11 mouse cellular contexts compared by ENCODE assay signal in genomic region chr10:81344421-81345161, GRCm38 (mm10). TPM values are rescaled to one million over a fixed set of nuclear protein-coding genes. Genes with fewer than 3 reads are reported as not detected.
DNase-seq lines count a peak whose midpoint lies in the region; ATAC-seq and TF ChIP-seq lines count a peak whose summit lies in the region.
"Had no signal": no experiment of that assay in that cellular context is flagged by ENCODE, and none has a peak within 500 bp of the region (broad histone marks: within the 10 kb centered on the region; RNA-seq: fewer than 3 reads in every experiment).

No protein-coding gene starts in this region.

- H3K27ac ChIP-seq in heart, embryonic 13.5 days (replicated peaks) = no peak overlapping the region; the same call in 1 of the 2 replicates
- H3K27ac ChIP-seq: embryonic facial prominence, embryonic 13.5 days; heart, embryonic 15.5 days had no signal

- H3K27me3 ChIP-seq in heart, embryonic 13.5 days (replicated peaks) = peaks cover 50% of the 10 kb centered on the region
- no peaks in the 10 kb centered on the region for H3K27me3 ChIP-seq in Patski
- H3K27me3 ChIP-seq in splenic B cell, adult 2 months (ENCODE audit: control insufficient read depth, insufficient read depth, low read length, poor library complexity, severe bottlenecking) = no peaks in the 10 kb centered on the region

- no peak for DNase-seq in heart, postnatal 25 days (ENCODE audit: low spot score)
- peak; percentile 48 for DNase-seq in lung, postnatal 10 days
- no peak for DNase-seq in lung, postnatal 14 days
- DNase-seq in Patski (ENCODE audit: low read depth, low spot score) (peak; percentile 62), adipocyte (ENCODE audit: low spot score) (no peak)
- DNase-seq in splenic B cell, adult 2 months (ENCODE audit: low read depth, low spot score) = peak; percentile 79
- DNase-seq: kidney, adult 9 months had no signal

- no peaks in the 10 kb centered on the region for H3K9me3 ChIP-seq in heart, embryonic 13.5 days
- H3K9me3 ChIP-seq: embryonic facial prominence, embryonic 13.5 days; heart, embryonic 15.5 days had no signal

- no peak overlapping the region for H3K4me3 ChIP-seq in heart, embryonic 13.5 days

- H3K9ac ChIP-seq in heart, embryonic 13.5 days = peak overlapping the region; percentile 37; the same call in 1 of the 2 replicates
- H3K9ac ChIP-seq: embryonic facial prominence, embryonic 13.5 days; heart, embryonic 15.5 days had no signal

- no peak for ATAC-seq in heart, embryonic 13.5 days (ENCODE audit: extremely low read depth, insufficient number of reproducible peaks, low FRiP score, low TSS enrichment)
- ATAC-seq in Patski = peak; percentile 28

- H3K4me2 ChIP-seq in heart, embryonic 13.5 days = no peak overlapping the region
- H3K4me2 ChIP-seq: embryonic facial prominence, embryonic 13.5 days had no signal

- TF ChIP-seq CTCF in Patski (IDR thresholded peaks at IDR 0.05) = no peak

- 32% methylated on average over 8 of the region's 8 CpGs for WGBS in heart, embryonic 13.5 days

- POLR2A ChIA-PET in Patski (lab: Charles Lee) = no interaction called here

- in situ Hi-C loops in Patski (cut with MboI; ENCODE audit: low pct_unique_long_range_greater_than_20kb) = no loop called here

- H3K36me3 ChIP-seq in heart, embryonic 13.5 days = peaks cover 34% of the 10 kb centered on the region
- no peaks in the 10 kb centered on the region; the same call in 1 of the 2 replicates for H3K36me3 ChIP-seq in splenic B cell, adult 2 months (ENCODE audit: control insufficient read depth, insufficient read depth, low read length, poor library complexity, severe bottlenecking)

- CTCF ChIA-PET in Patski (lab: Charles Lee) = no interaction called here

- H3K4me1 ChIP-seq in heart, embryonic 13.5 days = peaks cover 65% of the 10 kb centered on the region

- intact Hi-C loops in heart, postnatal 25 days (cut with DNase I) = no loop called here

RNA-seq across cellular contexts. Expression of gene Gipc3, which starts 1.5 kb away (rescaled TPM):
- polyA plus RNA-seq in heart, embryonic 13.5 days (2015; fragmentation: Nextera tagmentation; extraction: Ambion mirVana) = 0.06 TPM in 1 of 2 replicates, not detected in the other
- 1 to 10 TPM; 4.8 to 5.4 TPM for total RNA-seq in heart, postnatal 25 days (2021)
- polyA plus RNA-seq in Patski (2021) = 0.46 TPM
- polyA plus RNA-seq: heart, embryonic 15.5 days; neural tube, embryonic 11.5 days had no signal

RNA-seq across cellular contexts. Expression of gene Hmg20b, which starts 5.7 kb away (rescaled TPM):
- 81.9 and 90.9 TPM in 2 replicates for polyA plus RNA-seq in heart, embryonic 13.5 days (2015; fragmentation: Nextera tagmentation; extraction: Ambion mirVana)
- 10 to 100 TPM; 68.7 to 70.2 TPM for total RNA-seq in heart, postnatal 25 days (2021)
- 118 TPM for polyA plus RNA-seq in Patski (2021)

RNA-seq across cellular contexts. Expression of gene Mfsd12, which starts 12.7 kb away (rescaled TPM):
- polyA plus RNA-seq in heart, embryonic 13.5 days (2015; fragmentation: Nextera tagmentation; extraction: Ambion mirVana) = 10.7 and 11.1 TPM in 2 replicates
- 10 to 100 TPM; 12.5 to 13.7 TPM for total RNA-seq in heart, postnatal 25 days (2021)
- 23.9 TPM for polyA plus RNA-seq in Patski (2021)

RNA-seq across cellular contexts. Expression of gene Tbxa2r, which starts 16.1 kb away (rescaled TPM):
- polyA plus RNA-seq in heart, embryonic 13.5 days (2015; fragmentation: Nextera tagmentation; extraction: Ambion mirVana) = 13.6 and 14.7 TPM in 2 replicates
- 1 to 10 TPM; 4.8 to 5.7 TPM for total RNA-seq in heart, postnatal 25 days (2021)
- polyA plus RNA-seq in Patski (2021) = not detected

RNA-seq across cellular contexts. Expression of gene 4930404N11Rik, which starts 21.0 kb away (rescaled TPM):
- 0.98 and 1.1 TPM in 2 replicates for polyA plus RNA-seq in heart, embryonic 13.5 days (2015; fragmentation: Nextera tagmentation; extraction: Ambion mirVana)
- 1 to 10 TPM in 1 of 2 experiments, under 1 TPM in 1; 0.78 to 1.2 TPM for total RNA-seq in heart, postnatal 25 days (2021)
- 2.7 TPM for polyA plus RNA-seq in Patski (2021)

Comparison
In these comparisons a context has a peak if more than half of its experiments do, and no peak if none do; other contexts are left out.
1. DNase-seq: peak in lung, postnatal 10 days (single experiment), Patski (single experiment) and splenic B cell, adult 2 months (single experiment); none in heart, postnatal 25 days (single experiment), lung, postnatal 14 days (single experiment) and adipocyte (single experiment).